Mouse (Mus musculus) hindbrain, embryonic 12.5 days (tissue): ENCODE data around the gene Radil. TPM values are rescaled to one million over a fixed set of nuclear protein-coding genes. Genes with fewer than 3 reads are reported as not detected.

Source experiments
- ATAC-seq: fragments of 200-750 bp; cut with Nextera tagmentation; 2 replicates; pipeline ENCODE4 v1.8.0; 2017; ENCODE audit warnings: moderate TSS enrichment; ENCODE audit not compliant: low FRiP score
- H3K27ac ChIP-seq: fragments of 300-500 bp; sonication (generic); 2 replicates; pipeline ENCODE4 v1.5.1; 2016; ENCODE audit warnings: mild to moderate bottlenecking
- H3K27me3 ChIP-seq: fragments of 300-500 bp; sonication (generic); 2 replicates; pipeline ENCODE4 v1.6.1; 2016; ENCODE audit warnings: mild to moderate bottlenecking
- H3K36me3 ChIP-seq: fragments of 300-500 bp; sonication (generic); 2 replicates; pipeline ENCODE4 v1.6.1; 2016; ENCODE audit warnings: mild to moderate bottlenecking
- H3K4me1 ChIP-seq: fragments of 300-500 bp; sonication (generic); 2 replicates; pipeline ENCODE4 v1.6.1; 2016
- H3K4me2 ChIP-seq: fragments of 300-500 bp; sonication (generic); replicated peaks from 2 replicates; pipeline ENCODE4 v1.6.1; 2016; ENCODE audit warnings: mild to moderate bottlenecking
- H3K4me3 ChIP-seq: fragments of 300-500 bp; sonication (generic); 2 replicates; pipeline ENCODE4 v1.5.1; 2016; ENCODE audit warnings: mild to moderate bottlenecking
- H3K9ac ChIP-seq: fragments of 300-500 bp; sonication (generic); 2 replicates; pipeline ENCODE4 v1.6.1; 2016; ENCODE audit warnings: mild to moderate bottlenecking, moderate library complexity
- H3K9me3 ChIP-seq: fragments of 300-500 bp; sonication (generic); replicated peaks from 2 replicates; pipeline ENCODE4 v1.6.1; 2016; ENCODE audit warnings: mild to moderate bottlenecking
- WGBS: fragments of 180-500 bp; shearing (Covaris S2); methylation state at CpG from one replicate; pipeline ENCODE4 v1.1.7; 2016; 5-methylcytosine and 5-hydroxymethylcytosine counted together
- polyA plus RNA-seq: library from polyadenylated mRNA; unstranded; fragments of >200 nt; fragmentation: Nextera tagmentation; extraction: Ambion mirVana; gene quantifications from 2 replicates; pipeline ENCODE4 v1.2.1, GENCODE M21; 2016

Radil gene
- polyA plus RNA-seq, 1 experiment from 2014 or later, result 7.5 TPM

- H3K4me1 ChIP-seq, result 0 out of 2 replicates have a peak, but pooled peaks cover 3% of the 10 kb centered on the region
Observed at GRCm38 (mm10) chr5:142524711-142525464, 26.0 kb downstream of the Radil start.

GRCm38 (mm10) chr5:142521195-142521866, 29.6 kb downstream of the Radil start:
- H3K4me1 ChIP-seq, result no peaks in the 10 kb centered on the region
- no peak overlapping the region for H3K27ac ChIP-seq
- no peak overlapping the region for H3K4me3 ChIP-seq
- no peaks in the 10 kb centered on the region for H3K36me3 ChIP-seq
- no peak overlapping the region for H3K9ac ChIP-seq
- H3K4me2 ChIP-seq, result no peak overlapping the region
- H3K9me3 ChIP-seq, result no peaks in the 10 kb centered on the region
- no peaks in the 10 kb centered on the region for H3K27me3 ChIP-seq
- WGBS, result 91% methylated on average over 11 of the region's 11 CpGs
- ATAC-seq, result no peak

More at GRCm38 (mm10) chr5:142524711-142525464, 26.0 kb downstream of the Radil start:
- Histone ChIP-seq H3K27ac (no peak overlapping the region), H3K27me3 (peaks cover 13% of the 10 kb centered on the region), H3K4me2 (no peak overlapping the region), H3K9ac (no peak overlapping the region), H3K4me3 (no peak overlapping the region), H3K36me3 (no peaks in the 10 kb centered on the region), H3K9me3 (no peaks in the 10 kb centered on the region)
- ATAC-seq, result no peak
- WGBS, result 77% methylated on average over 8 of the region's 8 CpGs

- Histone ChIP-seq H3K4me2 (no peak overlapping the region), H3K9ac (no peak overlapping the region), H3K9me3 (no peaks in the 10 kb centered on the region), H3K4me3 (no peak overlapping the region), H3K27me3 (no peaks in the 10 kb centered on the region), H3K27ac (no peak overlapping the region), H3K36me3 (no peaks in the 10 kb centered on the region), H3K4me1 (no peaks in the 10 kb centered on the region)
- 88% methylated on average over 4 of the region's 4 CpGs for WGBS
- no peak for ATAC-seq
Observed at GRCm38 (mm10) chr5:142520360-142520759, 30.5 kb downstream of the Radil start.

GRCm38 (mm10) chr5:142518973-142519372, 31.9 kb downstream of the Radil start:
- 63% methylated on average over 6 of the region's 6 CpGs for WGBS
- Histone ChIP-seq H3K27ac (no peak overlapping the region), H3K27me3 (no peaks in the 10 kb centered on the region), H3K4me1 (no peaks in the 10 kb centered on the region), H3K36me3 (no peaks in the 10 kb centered on the region), H3K4me2 (no peak overlapping the region), H3K4me3 (no peak overlapping the region), H3K9me3 (no peaks in the 10 kb centered on the region), H3K9ac (no peak overlapping the region)
- no peak for ATAC-seq

GRCm38 (mm10) chr5:142512112-142512511, 38.8 kb downstream of the Radil start:
- Histone ChIP-seq H3K36me3 (no peaks in the 10 kb centered on the region), H3K27me3 (0 out of 2 replicates have a peak, but pooled peaks cover 5% of the 10 kb centered on the region), H3K9me3 (no peaks in the 10 kb centered on the region), H3K4me2 (no peak overlapping the region), H3K4me1 (peaks cover 13% of the 10 kb centered on the region), H3K27ac (no peak overlapping the region), H3K9ac (no peak overlapping the region), H3K4me3 (no peak overlapping the region)
- 81% methylated on average over 4 of the region's 4 CpGs for WGBS
- ATAC-seq, result no peak

- H3K9me3 ChIP-seq, result no peaks in the 10 kb centered on the region
- peaks cover 13% of the 10 kb centered on the region for H3K4me1 ChIP-seq
- H3K4me3 ChIP-seq, result no peak overlapping the region
- 0 out of 2 replicates have a peak, but pooled peaks cover 5% of the 10 kb centered on the region for H3K27me3 ChIP-seq
- H3K9ac ChIP-seq, result no peak overlapping the region
- no peak for ATAC-seq
- 58% methylated on average over 7 of the region's 7 CpGs for WGBS
- no peak overlapping the region for H3K27ac ChIP-seq
- H3K36me3 ChIP-seq, result no peaks in the 10 kb centered on the region
- no peak overlapping the region for H3K4me2 ChIP-seq
Observed at GRCm38 (mm10) chr5:142510061-142510414, 40.9 kb downstream of the Radil start.

GRCm38 (mm10) chr5:142509141-142510060, 41.5 kb downstream of the Radil start:
- WGBS, result 12% methylated on average over 15 of the region's 15 CpGs
- H3K4me2 ChIP-seq, result peak overlapping the region; percentile 39
- ATAC-seq, result no peak
- H3K27me3 ChIP-seq, result 0 out of 2 replicates have a peak, but pooled peaks cover 5% of the 10 kb centered on the region
- H3K4me1 ChIP-seq, result peaks cover 13% of the 10 kb centered on the region
- H3K27ac ChIP-seq, result peak overlapping the region; percentile 45
- H3K4me3 ChIP-seq, result no peak overlapping the region
- H3K9ac ChIP-seq, result peak overlapping the region; percentile 39; the same call in 1 of the 2 replicates
- no peaks in the 10 kb centered on the region for H3K9me3 ChIP-seq
- H3K36me3 ChIP-seq, result no peaks in the 10 kb centered on the region

GRCm38 (mm10) chr5:142505695-142506423, 45.0 kb downstream of the Radil start:
- peaks cover 10% of the 10 kb centered on the region; the same call in 1 of the 2 replicates for H3K27me3 ChIP-seq
- H3K4me1 ChIP-seq, result peaks cover 16% of the 10 kb centered on the region
- no peak overlapping the region for H3K27ac ChIP-seq
- H3K9me3 ChIP-seq, result no peaks in the 10 kb centered on the region
- H3K36me3 ChIP-seq, result no peaks in the 10 kb centered on the region
- no peak for ATAC-seq
- 70% methylated on average over 3 of the region's 3 CpGs for WGBS
- no peak overlapping the region for H3K4me3 ChIP-seq
- no peak overlapping the region for H3K4me2 ChIP-seq
- H3K9ac ChIP-seq, result no peak overlapping the region

- Histone ChIP-seq H3K4me1 (peaks cover 15% of the 10 kb centered on the region), H3K9me3 (no peaks in the 10 kb centered on the region), H3K9ac (no peak overlapping the region), H3K4me3 (no peak overlapping the region), H3K27ac (no peak overlapping the region), H3K4me2 (no peak overlapping the region), H3K27me3 (peaks cover 10% of the 10 kb centered on the region; the same call in 1 of the 2 replicates), H3K36me3 (no peaks in the 10 kb centered on the region)
- 86% methylated on average over 3 of the region's 3 CpGs for WGBS
- no peak for ATAC-seq
Observed at GRCm38 (mm10) chr5:142504175-142504574, 46.7 kb downstream of the Radil start.

- peaks cover 5% of the 10 kb centered on the region for H3K27me3 ChIP-seq
- H3K4me2 ChIP-seq, result no peak overlapping the region
- no peaks in the 10 kb centered on the region for H3K36me3 ChIP-seq
- no peaks in the 10 kb centered on the region for H3K9me3 ChIP-seq
- no peak overlapping the region for H3K27ac ChIP-seq
- 6% methylated on average over 3 of the region's 3 CpGs for WGBS
- H3K4me3 ChIP-seq, result no peak overlapping the region
- peaks cover 18% of the 10 kb centered on the region; the same call in 1 of the 2 replicates for H3K4me1 ChIP-seq
- H3K9ac ChIP-seq, result no peak overlapping the region
- peak; percentile 87 for ATAC-seq
Observed at GRCm38 (mm10) chr5:142502414-142502813, 48.5 kb downstream of the Radil start.

GRCm38 (mm10) chr5:142500918-142501317, 50.0 kb downstream of the Radil start:
- no peak for ATAC-seq
- no peak overlapping the region for H3K27ac ChIP-seq
- WGBS, result 78% methylated on average over 10 of the region's 10 CpGs
- H3K36me3 ChIP-seq, result no peaks in the 10 kb centered on the region
- H3K4me3 ChIP-seq, result no peak overlapping the region
- no peaks in the 10 kb centered on the region for H3K9me3 ChIP-seq
- peaks cover 5% of the 10 kb centered on the region for H3K27me3 ChIP-seq
- H3K4me2 ChIP-seq, result no peak overlapping the region
- peaks cover 18% of the 10 kb centered on the region; the same call in 1 of the 2 replicates for H3K4me1 ChIP-seq
- peak overlapping the region; percentile 44; the same call in 1 of the 2 replicates for H3K9ac ChIP-seq
